Mouse (Mus musculus) thymus, adult 2 months (tissue): ENCODE measurements around the gene Gm20388.

Source experiments
- CTCF ChIP-seq: fragments of 200-500 bp; IDR thresholded peaks from 2 replicates; pipeline ENCODE4 v1.5.1; 2012; ENCODE audit warnings: mild to moderate bottlenecking, control low read depth, low read length, moderate library complexity, borderline replicate concordance; ENCODE audit not compliant: control insufficient read depth, poor library complexity, insufficient read depth; ENCODE audit errors: extremely low read depth
- POLR2A ChIP-seq: fragments of 200-500 bp; IDR thresholded peaks from 2 replicates; pipeline ENCODE4 v1.6.1; 2012; ENCODE audit warnings: mild to moderate bottlenecking, low read length, control low read depth, moderate library complexity; ENCODE audit not compliant: control insufficient read depth, poor library complexity, insufficient read depth; ENCODE audit errors: extremely low read depth

DNA sequence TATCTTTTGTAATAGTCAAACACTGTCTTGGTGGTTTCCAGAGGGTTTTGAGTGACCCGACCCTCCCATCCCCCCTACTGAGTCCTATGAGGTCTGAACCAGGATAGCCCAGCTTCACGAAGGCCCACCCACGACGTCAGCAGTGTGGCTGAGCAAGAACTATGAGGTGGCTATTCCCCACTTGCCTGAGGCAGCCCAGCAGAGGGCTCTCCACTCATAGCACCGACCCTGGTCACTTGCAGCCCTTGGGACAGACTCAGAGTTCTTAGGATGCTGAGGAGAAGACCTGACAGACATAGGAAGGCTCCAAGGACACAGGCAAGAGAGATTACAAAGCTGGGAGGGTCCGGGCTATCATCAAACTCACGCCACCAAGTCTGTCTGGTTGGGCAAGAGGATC lies 2764.4 kb downstream of the Gm20388 start:
- TF ChIP-seq CTCF (no peak), POLR2A (no peak)
